Mouse (Mus musculus): ENCODE measurements around the gene Bicdl2. TPM values are rescaled to one million over a fixed set of nuclear protein-coding genes. Genes with fewer than 3 reads are reported as not detected.

Bicdl2 gene
- polyA plus RNA-seq, 1 experiment from 2014 or later: 0.36 TPM

Other genes with a start within 250 kb of the Bicdl2 start
- not detected in 2 replicates for gene Vmn2r117, start 180.8 kb upstream of the Bicdl2 start, polyA plus RNA-seq (2016; fragmentation: Nextera tagmentation; extraction: Ambion mirVana)
- gene Zfp213, start 96.3 kb upstream of the Bicdl2 start, polyA plus RNA-seq (2016; fragmentation: Nextera tagmentation; extraction: Ambion mirVana): 14.1 and 16.9 TPM in 2 replicates
- 9.1 and 10.7 TPM in 2 replicates for gene Zfp13, start 61.0 kb upstream of the Bicdl2 start, polyA plus RNA-seq (2016; fragmentation: Nextera tagmentation; extraction: Ambion mirVana)
- not detected in 2 replicates for gene Zscan10, start 59.6 kb upstream of the Bicdl2 start, polyA plus RNA-seq (2016; fragmentation: Nextera tagmentation; extraction: Ambion mirVana)
- 0.42 and 0.75 TPM in 2 replicates for gene Mmp25, start 15.2 kb upstream of the Bicdl2 start, polyA plus RNA-seq (2016; fragmentation: Nextera tagmentation; extraction: Ambion mirVana)
- 334 and 337 TPM in 2 replicates for gene Hcfc1r1, start 13.1 kb downstream of the Bicdl2 start, polyA plus RNA-seq (2016; fragmentation: Nextera tagmentation; extraction: Ambion mirVana)
- 35.8 and 39.1 TPM in 2 replicates for gene Thoc6, start 13.4 kb downstream of the Bicdl2 start, polyA plus RNA-seq (2016; fragmentation: Nextera tagmentation; extraction: Ambion mirVana)
- 117 and 119 TPM in 2 replicates for gene Tnfrsf12a, start 17.0 kb downstream of the Bicdl2 start, polyA plus RNA-seq (2016; fragmentation: Nextera tagmentation; extraction: Ambion mirVana)
- 2.2 and 3.1 TPM in 2 replicates for gene Cldn6, start 18.7 kb downstream of the Bicdl2 start, polyA plus RNA-seq (2016; fragmentation: Nextera tagmentation; extraction: Ambion mirVana)
- gene Cldn9, start 23.5 kb downstream of the Bicdl2 start, polyA plus RNA-seq (2016; fragmentation: Nextera tagmentation; extraction: Ambion mirVana): not detected in 2 replicates
- gene 1520401A03Rik, start 62.3 kb downstream of the Bicdl2 start, polyA plus RNA-seq (2016; fragmentation: Nextera tagmentation; extraction: Ambion mirVana): 0.18 TPM in 1 of 2 replicates, not detected in the other
- gene Pkmyt1, start 65.8 kb downstream of the Bicdl2 start, polyA plus RNA-seq (2016; fragmentation: Nextera tagmentation; extraction: Ambion mirVana): 32.4 and 32.7 TPM in 2 replicates
- gene Paqr4, start 80.4 kb downstream of the Bicdl2 start, polyA plus RNA-seq (2016; fragmentation: Nextera tagmentation; extraction: Ambion mirVana): 10.3 and 11.2 TPM in 2 replicates
- 0.17 and 0.33 TPM in 2 replicates for gene Kremen2, start 85.3 kb downstream of the Bicdl2 start, polyA plus RNA-seq (2016; fragmentation: Nextera tagmentation; extraction: Ambion mirVana)
- gene Flywch1, start 111.1 kb downstream of the Bicdl2 start, polyA plus RNA-seq (2016; fragmentation: Nextera tagmentation; extraction: Ambion mirVana): 64.1 and 67.5 TPM in 2 replicates
- gene Flywch2, start 125.6 kb downstream of the Bicdl2 start, polyA plus RNA-seq (2016; fragmentation: Nextera tagmentation; extraction: Ambion mirVana): 6.9 and 7.3 TPM in 2 replicates
- 399 TPM in 2 replicates for gene Srrm2, start 130.0 kb downstream of the Bicdl2 start, polyA plus RNA-seq (2016; fragmentation: Nextera tagmentation; extraction: Ambion mirVana)
- gene Elob, start 168.6 kb downstream of the Bicdl2 start, polyA plus RNA-seq (2016; fragmentation: Nextera tagmentation; extraction: Ambion mirVana): 878 and 903 TPM in 2 replicates
- not detected in 2 replicates for gene Prss33, start 175.6 kb downstream of the Bicdl2 start, polyA plus RNA-seq (2016; fragmentation: Nextera tagmentation; extraction: Ambion mirVana)
- gene Prss32, start 183.3 kb downstream of the Bicdl2 start, polyA plus RNA-seq (2016; fragmentation: Nextera tagmentation; extraction: Ambion mirVana): not detected in 2 replicates
- gene Prss41, start 183.7 kb downstream of the Bicdl2 start, polyA plus RNA-seq (2016; fragmentation: Nextera tagmentation; extraction: Ambion mirVana): 0.36 TPM in 1 of 2 replicates, not detected in the other
- not detected in 2 replicates for gene Prss21, start 207.6 kb downstream of the Bicdl2 start, polyA plus RNA-seq (2016; fragmentation: Nextera tagmentation; extraction: Ambion mirVana)
- gene Dcpp1, start 220.4 kb downstream of the Bicdl2 start, polyA plus RNA-seq (2016; fragmentation: Nextera tagmentation; extraction: Ambion mirVana): not detected in 2 replicates
- not detected in 2 replicates for gene Dcpp2, start 220.4 kb downstream of the Bicdl2 start, polyA plus RNA-seq (2016; fragmentation: Nextera tagmentation; extraction: Ambion mirVana)